8 mouse cellular contexts compared by ENCODE assay signal in the genomic region with DNA sequence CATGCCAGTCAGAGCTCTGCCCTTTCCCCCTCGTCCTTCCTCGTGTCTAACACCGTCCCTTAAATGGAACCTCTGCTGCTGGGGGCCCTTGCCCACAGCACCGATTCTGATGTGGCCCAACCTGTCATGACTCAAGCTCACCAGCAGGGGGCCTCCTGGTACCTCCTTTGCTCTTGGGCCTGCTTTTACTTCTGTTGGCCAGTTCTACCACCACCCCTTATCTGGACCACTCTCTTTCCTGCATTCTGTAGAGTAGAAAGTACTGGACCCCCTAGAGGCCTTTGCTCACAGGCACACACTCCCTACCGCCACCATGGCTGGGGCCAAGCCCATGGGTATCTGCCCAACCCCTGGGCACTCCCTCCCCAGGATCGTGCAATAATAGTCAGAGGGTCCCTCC. TPM values are rescaled to one million over a fixed set of nuclear protein-coding genes. Genes with fewer than 3 reads are reported as not detected.
DNase-seq lines count a peak whose midpoint lies in the region; ATAC-seq and TF ChIP-seq lines count a peak whose summit lies in the region.
"Had no signal": no experiment of that assay in that cellular context is flagged by ENCODE, and none has a peak within 500 bp of the region (broad histone marks: within the 10 kb centered on the region; RNA-seq: fewer than 3 reads in every experiment).

No protein-coding gene starts in this region.

- DNase-seq in neural tube, embryonic 10.5 days (ENCODE audit: extremely low spot score, low spot score): peak; percentile 54
- DNase-seq in adrenal gland, postnatal 10 days: peak; percentile 68
- peak; percentile 42 for DNase-seq in kidney, adult 9 months
- peak; percentile 39 for DNase-seq in lung, postnatal 14 days
- DNase-seq in right cerebral cortex, postnatal 4 days: peak; percentile 60

- H3K36me3 ChIP-seq in neural tube, embryonic 15.5 days: peaks cover 28% of the 10 kb centered on the region

- no peaks in the 10 kb centered on the region for H3K4me1 ChIP-seq in neural tube, embryonic 15.5 days
- H3K4me1 ChIP-seq in embryonic fibroblast, embryonic 13.5 days (ENCODE audit: control insufficient read depth, insufficient read depth, low read length): no peaks in the 10 kb centered on the region

- no peaks in the 10 kb centered on the region for H3K27me3 ChIP-seq in neural tube, embryonic 15.5 days (replicated peaks)

- no peak overlapping the region for H3K4me3 ChIP-seq in neural tube, embryonic 15.5 days (replicated peaks)
- no peak overlapping the region for H3K4me3 ChIP-seq in embryonic fibroblast, embryonic 13.5 days (ENCODE audit: insufficient read depth, low read length)

- peak; percentile 76 for TF ChIP-seq CTCF in embryonic fibroblast, embryonic 13.5 days (IDR thresholded peaks at IDR 0.05; ENCODE audit: borderline replicate concordance, insufficient read depth, low read length)

- 58% methylated on average over 6 of the region's 6 CpGs for WGBS in neural tube, embryonic 15.5 days

- H3K9ac ChIP-seq in neural tube, embryonic 15.5 days (replicated peaks): no peak overlapping the region

- no peak for TF ChIP-seq POLR2A in embryonic fibroblast, embryonic 13.5 days (IDR thresholded peaks at IDR 0.05; ENCODE audit: low read depth, low read length)

- H3K9me3 ChIP-seq in neural tube, embryonic 15.5 days (replicated peaks): no peaks in the 10 kb centered on the region

- no peak overlapping the region for H3K4me2 ChIP-seq in neural tube, embryonic 15.5 days

- H3K27ac ChIP-seq in neural tube, embryonic 15.5 days (replicated peaks): no peak overlapping the region
- no peak overlapping the region for H3K27ac ChIP-seq in embryonic fibroblast, embryonic 13.5 days (ENCODE audit: insufficient read depth, low read length)
- H3K27ac ChIP-seq: macrophage had no signal

- no peak for ATAC-seq in neural tube, embryonic 15.5 days (ENCODE audit: low FRiP score)

RNA-seq across cellular contexts. Expression of a gene that starts 53.6 kb away (rescaled TPM):
- 8.4 and 9.9 TPM in 2 replicates for polyA plus RNA-seq in neural tube, embryonic 15.5 days (2015; fragmentation: Nextera tagmentation; extraction: Ambion mirVana)
- total RNA-seq in adrenal gland, postnatal 10 days (2021): 10 to 100 TPM; 31.9 to 42.5 TPM
- polyA plus RNA-seq in embryonic fibroblast, embryonic 13.5 days (2011; ENCODE audit: insufficient read length, low read depth, missing spikeins): 26.2 and 34.7 TPM in 2 replicates

RNA-seq across cellular contexts. Expression of a gene that starts 56.8 kb away (rescaled TPM):
- 0.26 and 0.57 TPM in 2 replicates for polyA plus RNA-seq in neural tube, embryonic 15.5 days (2015; fragmentation: Nextera tagmentation; extraction: Ambion mirVana)
- 1 to 10 TPM in 1 of 2 experiments, under 1 TPM in 1; 0.58 to 1.2 TPM for total RNA-seq in adrenal gland, postnatal 10 days (2021)
- polyA plus RNA-seq in embryonic fibroblast, embryonic 13.5 days (2011; ENCODE audit: insufficient read length, low read depth, missing spikeins): 9.1 and 13.3 TPM in 2 replicates
- polyA plus RNA-seq: macrophage had no signal
